Mouse (Mus musculus) liver, embryonic 16.5 days (tissue): ENCODE measurements around the gene Samt2. TPM values are rescaled to one million over a fixed set of nuclear protein-coding genes. Genes with fewer than 3 reads are reported as not detected.
"Not testable (repeated sequence)": the region's sequence is repeated elsewhere in the genome, so short reads cannot be mapped to it uniquely, and the experiment has no call there.

Experiments
- ATAC-seq: fragments of 200-750 bp; cut with Nextera tagmentation; 2 replicates; pipeline ENCODE4 v1.8.0; 2017; ENCODE audit warnings: low read depth, mild to moderate bottlenecking, moderate number of reproducible peaks, moderate library complexity
- H3K27ac ChIP-seq: fragments of 300-500 bp; sonication (generic); 2 replicates; pipeline ENCODE4 v1.5.1; 2014; ENCODE audit warnings: mild to moderate bottlenecking, low read length
- H3K27me3 ChIP-seq: fragments of 300-500 bp; sonication (generic); 2 replicates; pipeline ENCODE4 v1.6.1; 2014; ENCODE audit warnings: low read depth, low read length, mixed read lengths; ENCODE audit not compliant: control insufficient read depth, insufficient read depth
- H3K36me3 ChIP-seq: fragments of 300-500 bp; sonication (generic); 2 replicates; pipeline ENCODE4 v1.6.1; 2014; ENCODE audit warnings: mild to moderate bottlenecking; ENCODE audit not compliant: control insufficient read depth, insufficient read depth
- H3K4me1 ChIP-seq: fragments of 300-500 bp; sonication (generic); 2 replicates; pipeline ENCODE4 v1.6.1; 2014; ENCODE audit warnings: low read depth, low read length, mixed read lengths; ENCODE audit not compliant: control insufficient read depth
- H3K4me2 ChIP-seq: fragments of 300-500 bp; sonication (generic); 2 replicates; pipeline ENCODE4 v1.6.1; 2014; ENCODE audit warnings: low read depth, low read length, mixed read lengths
- H3K4me3 ChIP-seq: fragments of 300-500 bp; sonication (generic); 2 replicates; pipeline ENCODE4 v1.5.1; 2014; ENCODE audit warnings: low read depth, mild to moderate bottlenecking, low read length
- H3K9ac ChIP-seq: fragments of 300-500 bp; sonication (generic); 2 replicates; pipeline ENCODE4 v1.6.1; 2014; ENCODE audit warnings: low read depth, low read length
- H3K9me3 ChIP-seq: fragments of 300-500 bp; sonication (generic); replicated peaks from 2 replicates; pipeline ENCODE4 v1.6.1; 2016; ENCODE audit warnings: low read length; ENCODE audit not compliant: control insufficient read depth
- WGBS: fragments of 180-500 bp; shearing (Covaris S2); extraction: QIAGEN DNeasy Blood & Tissue Kit; methylation state at CpG from one replicate; pipeline ENCODE4 v1.1.7; 2014; ENCODE audit not compliant: insufficient replicate concordance; 5-methylcytosine and 5-hydroxymethylcytosine counted together
- polyA plus RNA-seq: library from polyadenylated mRNA; unstranded; fragments of >200 nt; fragmentation: Nextera tagmentation; extraction: Ambion mirVana; gene quantifications from 2 replicates; pipeline ENCODE4 v1.2.1, GENCODE M21; 2015

Gene Samt2
- not detected in 2 replicates for polyA plus RNA-seq

DNA sequence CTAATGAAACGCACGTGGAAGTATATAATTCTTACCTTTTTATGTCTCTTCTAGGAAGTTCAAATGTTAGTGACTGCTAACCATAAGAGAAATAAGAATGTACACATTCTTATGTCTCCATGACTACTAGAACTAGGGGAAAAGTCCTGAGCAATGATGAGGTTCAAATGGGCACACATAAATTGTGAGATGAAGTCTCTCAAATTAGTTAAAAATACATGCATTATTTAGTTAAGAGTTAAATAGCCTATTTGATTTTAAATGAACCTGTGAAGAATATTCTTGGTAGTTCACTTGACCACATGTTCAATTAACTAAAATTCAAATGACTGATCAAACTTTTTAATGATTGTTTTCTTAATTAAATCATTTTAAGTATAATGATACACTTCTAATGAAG, at the start of gene Samt2:
Gene Samt2 (minus strand): TSS at position 101 of the 400 bp plus-strand sequence.
- not testable (repeated sequence) for H3K4me2 ChIP-seq, H3K9ac ChIP-seq, H3K9me3 ChIP-seq, H3K27me3 ChIP-seq, H3K4me1 ChIP-seq, ATAC-seq, H3K4me3 ChIP-seq, H3K36me3 ChIP-seq, H3K27ac ChIP-seq
- WGBS = 62% methylated on average over 2 of the region's 2 CpGs

Other genes starting within 250 kb of the Samt2 start
- not detected in 2 replicates for gene 4930524N10Rik, start 236.0 kb downstream of the Samt2 start, polyA plus RNA-seq
- not detected in 2 replicates for gene Samt4, start 97.4 kb downstream of the Samt2 start, polyA plus RNA-seq